Mouse (Mus musculus) lung, adult 2 months (tissue): Measurements from ENCODE around the gene Macrod2.

Experiments
- CTCF ChIP-seq: fragments of 200-500 bp; IDR thresholded peaks from 2 replicates; pipeline ENCODE4 v1.5.1; 2011; ENCODE audit warnings: mild to moderate bottlenecking, low read length, control low read depth; ENCODE audit not compliant: insufficient read depth
- POLR2A ChIP-seq: fragments of 200-500 bp; IDR thresholded peaks from 2 replicates; pipeline ENCODE4 v1.6.1; 2011; ENCODE audit warnings: low read depth, mild to moderate bottlenecking, control low read depth, low read length, borderline replicate concordance; ENCODE audit errors: extremely low read depth

DNA sequence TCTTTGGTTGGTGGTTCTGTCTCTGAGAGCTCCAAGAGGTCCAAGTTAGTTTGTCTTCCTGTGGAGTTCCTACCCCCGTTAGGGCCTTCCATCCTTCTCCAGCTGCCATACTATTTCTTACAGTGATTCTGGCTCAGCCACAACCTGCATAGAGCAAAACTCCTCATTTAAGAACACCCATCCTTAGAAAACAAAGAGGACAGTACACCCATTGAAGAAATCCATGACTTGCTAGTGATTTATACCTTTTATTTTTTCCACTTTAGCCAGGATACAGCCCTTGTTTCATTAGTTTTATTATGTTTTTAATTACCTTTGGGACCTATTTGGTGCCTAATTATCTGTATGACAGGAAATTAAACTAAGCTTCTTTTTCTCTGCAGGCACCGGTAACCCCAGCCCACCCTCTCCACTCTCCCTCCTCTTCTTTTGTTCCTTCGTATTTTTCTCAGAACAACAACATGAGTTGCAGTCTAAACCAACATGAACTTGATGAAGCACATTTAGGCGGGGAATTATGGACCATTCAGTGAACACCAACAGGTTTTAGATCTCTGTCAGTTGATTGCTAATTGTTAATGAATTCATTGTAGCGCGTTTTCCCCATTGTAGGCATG lies 1516.8 kb downstream of the Macrod2 start:
- TF ChIP-seq POLR2A = no peak
- no peak for TF ChIP-seq CTCF
